Mouse (Mus musculus) forebrain, embryonic 16.5 days (tissue): Measurements from ENCODE around the gene Calr3. TPM values are rescaled to one million over a fixed set of nuclear protein-coding genes. Genes with fewer than 3 reads are reported as not detected.

Experiments
- ATAC-seq: fragments of 200-750 bp; cut with Nextera tagmentation; 2 replicates; pipeline ENCODE4 v1.8.0; 2017; ENCODE audit warnings: mild to moderate bottlenecking, moderate library complexity
- H3K27ac ChIP-seq: fragments of 300-500 bp; sonication (generic); 2 replicates; pipeline ENCODE4 v1.5.1; 2014; ENCODE audit warnings: low read length, control low read depth
- H3K27me3 ChIP-seq: fragments of 300-500 bp; sonication (generic); replicated peaks from 2 replicates; pipeline ENCODE4 v1.6.1; 2014; ENCODE audit warnings: low read length; ENCODE audit not compliant: control insufficient read depth, insufficient read depth
- H3K36me3 ChIP-seq: fragments of 300-500 bp; sonication (generic); 2 replicates; pipeline ENCODE4 v1.6.1; 2014; ENCODE audit not compliant: control insufficient read depth, insufficient read depth
- H3K4me1 ChIP-seq: fragments of 300-500 bp; sonication (generic); replicated peaks from 2 replicates; pipeline ENCODE4 v1.6.1; 2014; ENCODE audit warnings: low read length; ENCODE audit not compliant: control insufficient read depth, insufficient read depth
- H3K4me2 ChIP-seq: fragments of 300-500 bp; sonication (generic); 2 replicates; pipeline ENCODE4 v1.6.1; 2014; ENCODE audit warnings: mild to moderate bottlenecking, low read length, control low read depth
- H3K4me3 ChIP-seq: fragments of 300-500 bp; sonication (generic); replicated peaks from 2 replicates; pipeline ENCODE4 v1.5.1; 2014; ENCODE audit warnings: mild to moderate bottlenecking, low read length, control low read depth
- H3K9ac ChIP-seq: fragments of 300-500 bp; sonication (generic); replicated peaks from 2 replicates; pipeline ENCODE4 v1.6.1; 2014; ENCODE audit warnings: low read depth, low read length, control low read depth
- H3K9me3 ChIP-seq: fragments of 300-500 bp; sonication (generic); 2 replicates; pipeline ENCODE4 v1.6.1; 2016; ENCODE audit warnings: low read length; ENCODE audit not compliant: control insufficient read depth
- WGBS: fragments of 180-500 bp; shearing (Covaris S2); extraction: QIAGEN DNeasy Blood & Tissue Kit; methylation state at CpG from one replicate; pipeline ENCODE4 v1.1.7; 2014; 5-methylcytosine and 5-hydroxymethylcytosine counted together
- microRNA-seq: library from miRNA; unstranded; fragments of <30 nt; microRNA quantifications from one replicate; pipeline ENCODE4, GENCODE M21; 2017
- polyA plus RNA-seq: library from polyadenylated mRNA; unstranded; fragments of >200 nt; fragmentation: Nextera tagmentation; extraction: Ambion mirVana; gene quantifications from 2 replicates; pipeline ENCODE4 v1.2.1, GENCODE M21; 2015

Gene Calr3
- polyA plus RNA-seq, 1 experiment from 2014 or later: 1.3 TPM

- Histone ChIP-seq H3K4me3 (no peak overlapping the region), H3K36me3 (peaks cover 60% of the 10 kb centered on the region), H3K9ac (no peak overlapping the region), H3K9me3 (no peaks in the 10 kb centered on the region), H3K4me2 (no peak overlapping the region), H3K4me1 (no peaks in the 10 kb centered on the region), H3K27ac (no peak overlapping the region), H3K27me3 (no peaks in the 10 kb centered on the region)
- ATAC-seq: no peak
- 93% methylated on average over 2 of the region's 2 CpGs for WGBS
Observed at GRCm38 (mm10) chr8:72376900-72377299, 66.8 kb downstream of the Calr3 start.

- Histone ChIP-seq H3K4me3 (no peak overlapping the region), H3K4me1 (no peaks in the 10 kb centered on the region), H3K4me2 (no peak overlapping the region), H3K36me3 (peaks cover 60% of the 10 kb centered on the region), H3K9me3 (no peaks in the 10 kb centered on the region), H3K27ac (no peak overlapping the region), H3K27me3 (no peaks in the 10 kb centered on the region), H3K9ac (no peak overlapping the region)
- WGBS: 97% methylated on average over 5 of the region's 5 CpGs
- no peak for ATAC-seq
Observed at GRCm38 (mm10) chr8:72376309-72376708, 67.4 kb downstream of the Calr3 start.

- no peak overlapping the region for H3K9ac ChIP-seq
- no peak overlapping the region for H3K4me2 ChIP-seq
- H3K27me3 ChIP-seq: no peaks in the 10 kb centered on the region
- H3K9me3 ChIP-seq: no peaks in the 10 kb centered on the region
- no peak overlapping the region for H3K4me3 ChIP-seq
- H3K4me1 ChIP-seq: no peaks in the 10 kb centered on the region
- WGBS: 95% methylated on average over 5 of the region's 5 CpGs
- no peak for ATAC-seq
- no peak overlapping the region for H3K27ac ChIP-seq
- peaks cover 68% of the 10 kb centered on the region for H3K36me3 ChIP-seq
Observed at GRCm38 (mm10) chr8:72375161-72375560, 68.5 kb downstream of the Calr3 start.

Small RNA genes within 50 kb of the gene (microRNA-seq; reads per million reads assigned to microRNA genes)
- 1.7 reads per million for gene Mir7068

Other genes starting within 250 kb of the Calr3 start
- not detected in 2 replicates for gene Cib3, start 231.0 kb downstream of the Calr3 start, polyA plus RNA-seq
- gene Gm11034, start 230.2 kb downstream of the Calr3 start, polyA plus RNA-seq: not detected in 2 replicates
- gene Fam32a, start 224.1 kb downstream of the Calr3 start, polyA plus RNA-seq: 124 and 129 TPM in 2 replicates
- gene Ap1m1, start 203.9 kb downstream of the Calr3 start, polyA plus RNA-seq: 252 and 284 TPM in 2 replicates
- gene Gm10282, start 138.6 kb downstream of the Calr3 start, polyA plus RNA-seq: 16.5 and 25.7 TPM in 2 replicates
- gene Klf2, start 124.8 kb downstream of the Calr3 start, polyA plus RNA-seq: 3.2 and 3.8 TPM in 2 replicates
- 67.3 and 68.0 TPM in 2 replicates for gene Eps15l1, start 22.4 kb downstream of the Calr3 start, polyA plus RNA-seq
- 21.4 and 24.5 TPM in 2 replicates for gene 1700030K09Rik, start within 50 bp of the Calr3 start, polyA plus RNA-seq
- 48.2 and 58.2 TPM in 2 replicates for gene Cherp, start 31.4 kb upstream of the Calr3 start, polyA plus RNA-seq
- gene Slc35e1, start 48.7 kb upstream of the Calr3 start, polyA plus RNA-seq: 9.8 and 10.2 TPM in 2 replicates
- gene Med26, start 104.4 kb upstream of the Calr3 start, polyA plus RNA-seq: 19.9 and 21.6 TPM in 2 replicates
- 129 and 139 TPM in 2 replicates for gene Smim7, start 127.2 kb upstream of the Calr3 start, polyA plus RNA-seq
- gene Tmem38a, start 128.2 kb upstream of the Calr3 start, polyA plus RNA-seq: 18.2 and 19.6 TPM in 2 replicates
- gene Nwd1, start 202.8 kb upstream of the Calr3 start, polyA plus RNA-seq: 1.9 and 2.0 TPM in 2 replicates